Mouse (Mus musculus) spleen, adult 12 weeks (tissue): Measurements from ENCODE around the gene Nrxn1.

Experiments
- DNase-seq: peaks from one replicate; pipeline ENCODE4 v3.0.0; 2022; ENCODE audit warnings: low spot score

Nrxn1 gene

DNA sequence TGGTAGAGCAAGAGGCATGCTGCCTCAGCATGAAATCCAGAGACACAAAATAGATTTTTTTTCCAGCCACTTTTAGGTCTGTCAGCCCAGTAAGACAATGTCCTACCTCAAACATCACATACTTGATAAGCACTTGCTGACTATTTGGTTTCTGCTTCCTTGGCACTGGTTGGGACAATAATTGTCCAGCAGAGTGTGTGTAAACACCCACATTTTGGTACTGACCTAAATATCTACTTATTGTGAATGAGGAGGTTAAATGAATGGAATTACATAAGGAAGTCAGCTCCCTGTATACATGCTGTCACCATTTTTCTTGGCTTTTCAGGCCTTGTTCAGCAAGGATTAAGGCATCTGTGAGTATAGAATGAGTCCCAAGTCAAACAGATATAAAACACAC, 649.8 kb downstream of the Nrxn1 start:
- DNase-seq, result no peak

DNA sequence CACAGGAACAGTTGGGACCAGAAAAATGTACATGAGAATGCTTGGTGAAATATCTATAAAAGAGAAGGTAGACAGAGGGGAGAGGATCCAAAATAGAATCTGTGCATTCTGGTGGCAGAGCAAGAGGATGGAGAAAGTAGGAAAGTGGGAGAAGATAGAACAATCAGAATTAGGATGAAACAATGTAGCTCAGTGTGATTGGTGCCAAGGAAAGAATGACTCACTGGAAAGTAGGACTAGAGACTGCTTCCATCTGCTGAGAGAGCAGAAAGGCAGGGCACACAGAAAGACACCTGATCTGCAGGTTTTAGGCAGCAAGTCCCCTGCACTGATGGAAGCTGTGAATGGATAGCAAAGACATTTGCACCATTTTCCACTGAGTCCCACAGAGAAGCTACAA, 657.0 kb downstream of the Nrxn1 start:
- no peak for DNase-seq

DNA sequence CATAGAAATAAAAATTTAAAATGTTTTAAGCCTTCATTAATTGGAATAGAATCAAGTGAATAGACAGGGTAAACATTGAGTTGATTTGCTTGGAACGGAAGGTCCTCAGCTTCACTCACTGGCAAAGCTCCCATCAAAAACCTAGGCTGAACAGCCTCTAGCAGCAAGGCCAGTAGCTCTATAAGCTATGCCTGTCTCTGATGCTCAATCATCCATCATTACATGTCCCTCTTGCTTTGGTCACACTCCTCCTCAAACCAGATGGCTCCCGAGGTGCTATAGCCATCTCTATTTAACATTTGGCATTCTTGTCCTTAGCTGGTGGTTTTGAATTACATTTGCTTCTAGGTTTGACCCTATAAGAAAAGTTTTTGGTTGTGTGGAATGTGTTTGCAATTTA, 657.5 kb downstream of the Nrxn1 start:
- DNase-seq, result no peak

DNA sequence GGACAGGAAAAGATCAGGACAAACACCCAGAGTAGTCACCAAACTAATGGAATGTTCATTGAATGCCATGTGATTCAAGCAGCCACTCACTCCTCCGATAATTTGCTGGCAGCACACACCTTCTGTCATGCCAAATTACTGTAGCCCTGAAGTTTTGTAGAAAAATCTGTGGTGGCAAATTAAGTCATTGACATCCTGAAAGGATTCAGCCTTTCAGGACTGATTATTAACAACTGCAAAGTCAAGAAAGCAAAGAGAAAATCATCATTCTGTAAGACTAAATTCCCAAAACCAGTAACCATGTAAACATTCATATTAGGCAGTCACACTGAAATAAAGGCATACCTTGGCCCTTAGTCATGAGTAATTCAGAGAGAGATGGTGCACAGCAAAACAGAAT, 662.7 kb downstream of the Nrxn1 start:
- DNase-seq, result no peak

DNA sequence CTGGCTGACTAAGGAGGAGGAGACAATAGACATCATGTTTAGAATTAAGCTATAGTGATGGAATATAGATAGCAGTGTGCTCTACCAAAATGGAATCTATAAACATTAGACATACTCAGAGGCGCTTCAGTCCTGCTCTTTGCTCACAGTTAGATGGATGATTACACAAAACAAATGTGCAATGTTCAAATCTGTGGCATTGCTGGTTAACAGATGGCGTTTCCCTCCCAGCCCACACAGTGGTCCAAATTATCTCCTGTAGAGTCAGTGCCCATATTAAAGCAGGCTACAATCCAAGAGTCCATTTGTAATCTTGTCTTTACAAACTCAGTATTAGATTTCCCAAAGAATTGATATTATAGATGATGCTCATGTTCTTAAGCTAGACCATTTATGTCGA, 666.9 kb downstream of the Nrxn1 start:
- no peak for DNase-seq

DNA sequence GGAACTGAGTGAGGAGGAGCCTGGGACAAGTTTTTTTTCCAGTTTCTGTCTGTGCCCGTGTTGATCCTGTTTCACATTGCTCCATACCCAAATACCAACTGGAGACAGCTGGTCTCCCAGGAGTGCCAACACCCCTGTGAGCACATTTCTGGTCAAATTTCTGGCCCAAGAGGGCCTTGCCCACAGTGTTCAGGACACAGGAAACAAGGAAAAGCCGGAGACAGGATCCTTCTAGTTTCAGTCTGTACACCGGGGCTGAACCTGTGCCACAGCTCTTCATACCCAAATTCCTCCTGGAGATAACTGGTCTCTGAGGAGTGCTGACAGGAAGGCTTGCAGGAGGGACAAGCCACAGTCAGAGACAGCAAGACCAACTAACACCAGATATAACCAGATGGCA, 670.3 kb downstream of the Nrxn1 start:
- DNase-seq, result no peak

DNA sequence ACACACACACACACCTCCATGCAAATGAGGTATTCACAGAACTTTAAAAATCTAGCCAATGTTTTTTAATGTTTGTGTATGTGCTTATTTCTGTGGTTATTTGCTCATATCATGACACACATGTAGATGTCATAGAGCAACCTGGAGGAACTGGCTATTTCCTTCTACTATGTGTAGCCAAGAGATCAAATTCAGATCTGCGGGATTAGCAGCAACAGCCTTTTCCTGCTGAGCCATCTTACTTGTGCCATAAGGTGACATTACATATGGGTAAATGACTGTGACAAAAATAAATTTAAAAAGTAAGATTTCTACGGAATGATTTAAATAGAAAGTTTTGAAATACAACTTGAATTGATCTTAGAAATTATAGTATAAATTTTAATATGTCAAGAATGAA, 672.1 kb downstream of the Nrxn1 start:
- no peak for DNase-seq

DNA sequence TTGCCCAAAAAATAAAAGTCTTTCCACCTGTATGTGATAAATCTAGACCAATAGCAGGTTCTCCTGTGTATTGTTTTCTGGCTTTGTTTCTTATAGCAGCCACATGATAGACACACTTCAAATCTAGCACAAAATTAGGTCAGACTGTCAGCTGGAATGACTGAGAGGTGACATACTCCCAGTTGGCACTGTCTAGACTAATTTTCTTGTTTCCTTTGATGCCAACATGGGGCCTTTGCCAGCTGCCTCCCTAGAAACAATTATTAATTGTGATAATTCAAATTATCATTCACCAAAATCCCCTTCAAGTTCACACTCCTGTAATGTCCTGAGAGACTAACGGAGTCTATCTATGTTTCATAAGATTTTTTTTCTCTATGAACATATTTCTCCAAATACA, 673.3 kb downstream of the Nrxn1 start:
- no peak for DNase-seq

DNA sequence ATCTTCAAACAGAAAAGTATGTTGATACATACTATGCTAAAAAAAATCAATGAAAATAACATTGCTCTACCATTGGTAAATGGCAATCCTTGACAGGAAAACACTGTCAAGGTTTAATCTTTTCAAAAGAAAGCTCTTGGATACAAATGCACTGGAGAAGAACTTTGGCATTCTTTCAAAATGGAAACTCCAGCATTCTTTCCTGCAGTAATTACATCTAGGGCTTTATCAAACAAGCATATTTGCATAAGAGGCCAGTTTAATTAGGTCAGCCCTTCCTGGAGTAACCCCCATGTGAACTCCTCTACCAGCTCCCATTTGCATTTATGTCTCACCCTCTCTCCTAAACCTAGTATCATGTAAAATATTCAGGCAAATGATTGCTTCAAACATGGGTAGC, 696.5 kb downstream of the Nrxn1 start:
- no peak for DNase-seq

DNA sequence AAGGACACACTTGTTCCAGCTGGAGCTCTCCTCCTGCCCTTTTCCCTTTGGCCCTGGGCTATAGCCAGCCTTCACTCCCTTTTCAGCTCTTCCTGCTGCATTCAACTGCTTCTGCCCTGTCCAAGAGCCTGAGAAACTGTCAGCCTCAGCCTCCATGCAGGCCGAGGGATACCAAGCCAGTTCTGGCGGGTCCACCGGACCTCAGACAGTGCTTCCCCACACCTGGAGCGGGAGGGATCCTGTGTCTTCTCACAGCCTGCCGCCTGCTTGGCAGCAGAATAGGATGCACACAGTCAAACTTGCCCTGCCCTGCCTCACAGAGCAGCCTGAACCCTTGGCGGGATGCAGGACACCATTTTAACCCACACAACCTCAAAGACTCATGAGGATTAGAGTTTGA, 698.3 kb downstream of the Nrxn1 start:
- DNase-seq, result no peak

DNA sequence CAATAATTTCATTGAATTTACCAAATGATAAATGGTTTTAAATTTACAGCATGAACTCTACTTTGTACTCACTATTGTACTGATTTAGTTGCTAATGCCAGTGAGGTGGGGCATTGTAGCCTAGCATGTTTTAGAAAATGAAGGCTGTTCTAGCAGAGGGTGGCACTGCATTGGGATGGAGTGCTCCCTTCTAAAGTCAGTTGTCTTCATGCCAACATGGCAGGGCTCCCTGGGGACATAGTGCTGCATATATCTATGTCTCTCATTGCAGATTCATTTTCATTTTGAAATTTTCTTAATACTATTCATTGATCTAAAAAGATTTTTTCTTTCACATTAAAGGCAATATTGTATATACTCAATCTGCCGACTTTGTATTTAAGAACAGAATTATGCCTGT, 700.1 kb downstream of the Nrxn1 start:
- DNase-seq, result no peak

DNA sequence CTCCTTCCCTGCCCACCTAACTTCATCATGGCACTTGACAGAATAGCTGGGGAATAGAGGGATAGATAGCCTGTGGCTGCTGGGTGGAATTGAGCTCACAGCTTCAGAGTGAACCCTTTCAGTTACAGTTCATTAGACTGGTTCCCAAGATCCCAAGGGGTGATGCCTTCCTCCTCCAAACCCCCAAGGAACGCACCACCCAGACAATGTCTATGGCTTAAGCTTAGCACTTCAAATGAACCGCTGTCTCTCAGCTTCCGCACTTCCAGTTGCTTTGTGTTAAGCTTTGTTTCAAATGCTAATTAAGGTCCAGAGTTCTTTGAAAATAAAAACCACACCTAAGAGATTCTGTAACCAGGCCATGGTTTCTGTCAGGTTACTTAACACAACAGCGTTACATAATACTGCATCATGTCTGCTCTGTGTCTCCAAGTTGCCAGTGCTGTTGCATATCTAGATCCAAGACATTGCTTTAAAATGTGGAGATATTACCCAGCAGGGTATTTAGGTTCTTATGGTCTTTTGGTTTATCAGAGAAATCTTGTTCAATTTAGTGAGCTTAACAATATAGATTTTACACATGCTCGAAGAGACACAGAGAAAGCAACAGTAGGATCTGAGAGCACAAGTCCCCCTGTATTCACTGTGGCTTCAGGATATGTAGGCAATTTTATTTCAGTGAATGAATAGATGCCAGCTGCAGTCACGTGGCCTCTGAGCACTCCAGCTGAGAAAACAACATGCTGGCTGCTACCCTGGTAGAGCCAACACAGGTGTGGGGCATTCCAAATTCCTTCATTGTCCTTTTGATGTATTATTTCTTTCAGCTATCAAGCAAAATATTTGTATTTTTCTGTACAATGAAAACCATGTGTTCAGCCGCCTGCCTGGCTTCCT, 702.3 kb downstream of the Nrxn1 start:
- DNase-seq, result no peak

DNA sequence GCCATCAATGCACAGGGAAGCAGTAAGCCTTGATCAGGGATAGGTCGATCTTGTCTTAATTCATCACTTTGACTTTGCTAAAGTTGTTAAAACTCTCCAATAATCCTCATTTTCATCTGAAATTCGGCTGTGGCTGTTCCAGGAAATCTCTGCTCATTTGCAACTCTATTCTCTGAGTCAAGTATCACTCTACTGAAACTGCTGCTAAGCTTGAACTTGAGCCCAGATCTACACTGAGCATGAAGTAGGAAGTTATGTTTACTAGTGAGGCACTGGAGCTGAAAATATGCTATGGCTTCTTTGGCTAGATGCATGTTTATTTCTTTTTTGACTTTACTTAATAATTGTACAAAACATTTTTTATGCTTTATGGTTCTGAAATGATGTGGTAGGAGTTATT, 708.0 kb downstream of the Nrxn1 start:
- no peak for DNase-seq

DNA sequence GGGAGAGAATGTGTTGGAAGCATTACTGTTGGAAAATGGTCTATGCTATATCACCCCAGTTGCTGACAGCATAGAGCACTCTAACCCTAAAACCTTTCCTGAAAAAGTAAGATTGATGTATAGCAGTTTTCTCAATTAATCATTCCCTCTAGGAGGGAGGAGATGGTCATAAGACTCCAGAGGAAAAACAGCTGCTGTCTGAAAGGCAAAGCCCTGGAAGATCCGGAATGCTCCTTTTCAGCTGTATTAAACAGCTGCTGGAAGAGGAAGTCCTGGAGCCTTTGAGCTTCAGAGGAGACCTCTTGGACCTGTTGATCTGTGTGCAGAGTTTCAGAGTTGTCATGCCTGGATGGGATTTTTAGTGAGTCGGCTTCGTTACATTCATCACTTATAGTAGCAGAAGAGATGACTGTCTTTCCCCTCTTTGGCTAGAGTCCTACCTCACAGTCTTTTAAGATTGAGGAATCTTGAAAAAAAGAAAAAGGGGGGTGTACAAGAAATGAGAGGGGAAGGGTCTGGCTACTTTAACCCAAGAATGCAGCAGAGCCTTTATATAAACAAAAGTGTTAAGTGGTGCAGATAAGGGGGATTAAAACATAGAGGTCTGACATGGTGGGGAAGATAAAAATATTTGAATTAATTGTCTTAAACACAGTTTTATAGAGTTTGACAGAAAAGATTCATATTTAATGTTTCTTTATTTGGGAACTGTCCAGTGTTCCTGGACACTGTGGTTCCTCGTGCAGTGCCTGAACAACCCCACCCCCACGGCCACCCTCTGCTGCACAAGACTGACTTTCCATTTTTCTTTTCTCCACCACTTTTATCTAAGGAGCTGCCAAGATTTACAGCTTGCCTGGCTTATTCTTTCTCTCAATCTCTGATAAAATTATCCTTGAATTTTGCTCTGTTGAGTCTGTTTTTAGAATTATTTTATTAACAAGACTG, 710.1 kb downstream of the Nrxn1 start:
- no peak for DNase-seq

DNA sequence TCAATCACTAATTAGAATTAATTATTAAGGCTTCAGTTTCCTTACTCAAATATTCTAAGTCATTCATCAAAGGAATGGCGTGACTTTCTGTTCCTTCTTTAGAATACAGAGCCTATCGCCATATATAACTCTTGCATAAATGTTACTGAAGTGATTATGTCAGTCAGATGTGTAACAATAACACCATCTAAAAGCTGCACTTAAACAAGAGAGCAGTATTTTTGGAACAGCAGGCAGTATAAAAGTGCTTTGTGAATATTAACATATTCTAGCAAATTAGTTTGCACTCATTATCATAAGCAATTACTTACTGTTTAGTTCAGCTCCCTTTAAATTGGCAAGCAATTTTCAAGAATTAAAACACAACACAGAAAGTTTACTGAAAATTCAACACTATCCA, 716.3 kb downstream of the Nrxn1 start:
- DNase-seq, result no peak

DNA sequence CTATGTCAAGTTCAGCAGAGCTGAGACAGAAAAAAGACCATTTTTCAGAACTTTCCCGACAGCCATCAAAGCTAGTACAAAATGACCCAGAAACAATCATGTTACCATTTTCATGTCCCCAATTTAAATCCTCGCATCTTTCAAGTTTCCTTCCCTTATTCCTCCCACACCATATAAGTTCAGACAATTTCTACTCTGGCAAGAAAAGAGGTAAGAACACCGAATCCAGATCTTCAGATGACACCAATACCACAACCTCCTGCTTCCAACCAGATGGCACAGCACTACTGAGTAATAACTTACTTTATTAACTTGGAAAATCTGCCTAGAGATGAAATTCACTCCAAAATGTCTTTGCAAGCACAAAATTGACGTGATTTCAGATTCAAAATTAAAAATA, 730.7 kb downstream of the Nrxn1 start:
- DNase-seq, result no peak

DNA sequence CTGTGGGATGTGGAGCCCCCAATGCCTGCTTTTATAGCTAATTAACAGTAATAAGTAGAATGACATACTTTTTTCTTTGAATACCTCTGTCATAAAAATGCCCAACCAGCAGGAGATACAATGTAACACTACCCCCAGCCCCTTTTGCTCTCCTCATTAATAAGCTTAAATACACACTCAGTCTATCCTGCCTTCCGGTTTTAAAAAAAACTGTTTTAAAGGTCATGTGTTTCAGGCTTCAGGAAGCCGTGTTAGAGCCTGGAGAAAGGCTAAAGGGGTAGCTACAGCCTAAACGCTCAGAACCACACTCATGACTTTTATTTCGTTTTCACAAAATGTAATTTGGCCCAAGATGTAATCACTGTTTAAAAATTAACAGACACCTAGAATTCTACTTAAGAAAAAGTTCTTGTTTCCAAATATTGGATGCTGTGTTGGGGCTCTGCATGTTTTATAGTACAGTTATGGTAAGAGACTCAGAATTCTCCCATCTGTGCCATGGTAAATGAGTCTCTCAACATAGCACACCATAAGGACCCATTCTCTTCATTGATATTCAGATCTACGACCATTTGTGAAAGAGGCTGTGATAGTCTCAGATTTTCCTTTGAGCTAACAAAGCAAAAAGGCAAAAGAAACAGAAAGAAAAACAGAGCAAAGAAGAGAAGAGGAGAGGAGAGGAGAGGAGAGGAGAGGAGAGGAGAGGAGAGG, 743.3 kb downstream of the Nrxn1 start:
- DNase-seq, result no peak

DNA sequence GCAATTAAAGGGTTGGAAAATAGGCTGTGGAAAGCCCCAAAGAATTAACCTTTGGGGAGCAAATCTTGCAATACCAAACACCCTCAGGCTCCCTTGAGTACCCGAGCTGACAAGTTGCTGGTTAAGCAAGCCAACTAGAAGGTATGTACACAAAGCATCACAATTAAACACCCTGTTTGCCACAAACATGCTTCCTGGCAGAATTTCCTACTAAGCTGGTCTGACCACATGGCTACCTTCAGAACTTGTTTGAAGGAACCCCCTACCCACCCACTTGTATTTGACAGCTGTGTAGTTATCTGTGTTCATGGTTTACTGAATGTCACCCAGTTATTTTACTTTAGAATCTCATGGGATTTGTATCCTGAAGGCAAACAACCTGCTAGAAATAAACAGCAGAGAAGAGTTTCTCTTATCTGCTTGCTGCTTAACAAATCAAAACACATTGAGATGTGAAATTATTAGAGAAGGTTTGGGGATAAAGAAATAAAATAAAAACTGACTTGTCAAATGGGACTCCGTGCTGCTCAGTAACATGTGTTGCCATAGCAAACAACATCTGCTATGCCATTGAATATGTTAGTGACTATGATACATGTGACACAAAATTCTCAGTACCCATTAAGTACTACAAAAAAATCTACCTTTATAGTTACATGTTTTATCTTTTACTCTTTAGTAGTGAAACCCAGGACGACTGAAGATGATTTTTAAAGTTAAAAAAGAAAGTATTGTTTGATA, 746.0 kb downstream of the Nrxn1 start:
- DNase-seq, result no peak

DNA sequence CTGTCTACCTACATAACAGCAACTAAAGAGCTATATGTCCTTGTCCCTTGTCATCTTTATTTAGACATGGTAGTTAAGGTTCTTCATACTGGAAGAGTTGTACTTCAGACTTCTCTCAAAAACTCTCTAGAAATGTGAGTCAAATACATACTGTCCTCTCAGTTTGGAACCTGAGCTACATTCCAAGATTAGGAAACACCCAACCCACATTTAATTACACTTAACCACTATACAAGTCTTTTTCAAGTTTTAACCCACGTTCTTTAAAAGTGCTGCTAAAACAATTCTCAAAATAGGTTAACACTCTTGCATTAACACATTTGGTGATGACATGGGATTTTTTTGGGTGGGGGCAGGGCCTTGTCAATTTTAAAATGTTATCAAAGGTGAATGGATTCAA, 759.4 kb downstream of the Nrxn1 start:
- no peak for DNase-seq

DNA sequence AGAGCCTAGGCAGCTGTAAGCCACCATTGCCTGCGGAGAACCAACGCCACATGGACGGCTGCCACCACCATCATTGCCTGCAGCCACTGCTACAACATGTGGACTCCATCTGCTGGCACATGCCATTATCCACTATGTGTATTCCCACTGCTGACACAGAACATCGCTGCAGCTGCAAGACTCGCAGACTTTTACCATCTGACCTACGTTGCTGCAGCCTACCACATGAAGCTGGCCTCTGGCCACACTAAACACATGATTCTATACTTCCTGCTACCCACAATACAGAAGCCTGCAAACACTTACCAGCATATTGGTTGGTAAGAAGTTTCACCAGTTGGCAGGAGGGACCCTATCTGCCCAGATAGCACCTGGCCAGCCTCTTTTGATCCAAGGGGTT, 769.2 kb downstream of the Nrxn1 start:
- DNase-seq, result no peak

DNA sequence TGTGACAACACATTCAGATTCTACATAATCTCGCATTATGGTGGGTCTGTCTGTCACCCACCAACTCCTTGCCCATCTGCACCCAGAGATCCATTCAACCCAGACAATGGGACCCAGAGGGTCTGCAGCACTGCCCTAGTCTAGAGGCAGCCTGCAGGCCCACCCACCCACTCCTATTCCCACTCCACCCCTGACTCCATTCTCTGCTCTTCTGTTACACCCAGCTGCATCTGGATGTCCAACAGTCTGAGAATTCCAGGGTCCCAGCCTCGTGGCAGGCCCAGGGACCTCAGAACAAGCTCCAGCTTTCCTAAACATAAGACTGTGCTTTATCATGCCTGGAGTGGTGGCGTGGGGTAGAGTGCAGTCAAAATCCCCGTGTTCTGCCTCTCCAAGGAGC, 820.6 kb downstream of the Nrxn1 start:
- DNase-seq, result no peak

DNA sequence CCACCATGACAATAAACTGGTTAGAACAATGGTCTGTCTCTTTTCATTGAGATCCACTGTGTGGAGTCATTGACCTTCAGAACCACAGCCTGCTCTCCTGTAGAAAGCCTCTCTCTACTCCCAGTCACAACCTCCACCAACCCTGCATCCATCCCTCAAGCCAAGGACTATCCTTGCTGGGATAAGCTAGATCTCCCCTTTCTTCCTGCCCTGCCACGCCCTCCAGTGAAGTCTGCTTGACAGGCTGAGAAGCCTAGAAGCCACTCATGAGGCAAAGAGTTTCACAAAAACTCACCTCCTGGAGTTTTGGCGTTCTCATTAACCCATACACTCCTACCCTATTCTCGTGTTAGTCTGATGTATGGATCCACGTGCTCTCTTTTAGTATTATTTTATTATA, 821.7 kb downstream of the Nrxn1 start:
- DNase-seq, result no peak
